Mouse (Mus musculus) lung, embryonic 14.5 days (tissue): ENCODE data around the gene Gltp. TPM values are rescaled to one million over a fixed set of nuclear protein-coding genes. Genes with fewer than 3 reads are reported as not detected.

ENCODE experiments used
- ATAC-seq: fragments of 200-750 bp; cut with Nextera tagmentation; 2 replicates; pipeline ENCODE4 v1.8.0; 2017; ENCODE audit warnings: mild to moderate bottlenecking, moderate TSS enrichment, moderate library complexity; ENCODE audit not compliant: insufficient read depth
- DNase-seq: peaks from one replicate; pipeline ENCODE4 v3.0.0-alpha.2; 2015
- H3K27ac ChIP-seq: fragments of 300-500 bp; sonication (generic); 2 replicates; pipeline ENCODE4 v1.5.1; 2014; ENCODE audit warnings: low read depth, mild to moderate bottlenecking, moderate library complexity
- H3K27me3 ChIP-seq: fragments of 300-500 bp; sonication (generic); 2 replicates; pipeline ENCODE4 v1.6.1; 2014; ENCODE audit warnings: low read length, control low read depth; ENCODE audit not compliant: insufficient read depth
- H3K36me3 ChIP-seq: fragments of 300-500 bp; sonication (generic); 2 replicates; pipeline ENCODE4 v1.6.1; 2014; ENCODE audit warnings: control low read depth; ENCODE audit not compliant: insufficient read depth
- H3K4me1 ChIP-seq: fragments of 300-500 bp; sonication (generic); 2 replicates; pipeline ENCODE4 v1.6.1; 2014; ENCODE audit warnings: antibody characterized with exemption, control low read depth; ENCODE audit not compliant: insufficient read depth
- H3K4me2 ChIP-seq: fragments of 300-500 bp; sonication (generic); 2 replicates; pipeline ENCODE4 v1.6.1; 2014; ENCODE audit warnings: mild to moderate bottlenecking
- H3K4me3 ChIP-seq: fragments of 300-500 bp; sonication (generic); 2 replicates; pipeline ENCODE4 v1.5.1; 2014; ENCODE audit warnings: low read depth, low read length
- H3K9ac ChIP-seq: fragments of 300-500 bp; sonication (generic); 2 replicates; pipeline ENCODE4 v1.6.1; 2014
- H3K9me3 ChIP-seq: fragments of 300-500 bp; sonication (generic); 2 replicates; pipeline ENCODE4 v1.6.1; 2016; ENCODE audit warnings: low read depth, low read length, control low read depth
- CTCF ChIP-seq: IDR thresholded peaks from 2 replicates; pipeline ENCODE4 v1.5.1; 2016; ENCODE audit warnings: antibody characterized with exemption, low read depth
- WGBS: fragments of 180-500 bp; shearing (Covaris S2); extraction: QIAGEN DNeasy Blood & Tissue Kit; methylation state at CpG from one replicate; pipeline ENCODE4 v1.1.7; 2014; 5-methylcytosine and 5-hydroxymethylcytosine counted together
- polyA plus RNA-seq: library from polyadenylated mRNA; unstranded; fragments of >200 nt; fragmentation: Nextera tagmentation; extraction: Ambion mirVana; gene quantifications from 2 replicates; pipeline ENCODE4 v1.2.1, GENCODE M21; 2014

Gltp gene
- polyA plus RNA-seq, 1 experiment from 2014 or later: 74.8 TPM

DNA sequence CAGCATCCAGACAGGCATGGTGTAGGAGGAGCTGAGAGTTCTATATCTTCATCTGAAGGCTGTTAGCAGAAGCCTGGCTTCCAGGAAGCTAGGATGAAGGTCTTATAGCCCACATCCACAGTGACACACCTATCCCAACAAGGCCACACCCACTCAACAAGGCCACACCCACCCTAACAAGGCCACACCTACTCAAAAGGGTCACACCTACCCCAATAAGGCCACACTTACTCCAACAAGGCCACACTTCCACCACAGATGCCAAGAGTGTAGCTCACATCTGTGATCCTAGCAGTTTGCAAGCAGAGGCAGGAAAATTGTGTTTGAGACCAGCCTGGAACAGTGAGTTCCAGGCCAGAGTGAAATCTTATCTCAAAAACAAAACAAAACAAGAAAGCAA is 2.9 kb downstream of the Gltp start:
- Histone ChIP-seq H3K27me3 (no peaks in the 10 kb centered on the region), H3K4me1 (peaks cover 5% of the 10 kb centered on the region; the same call in 1 of the 2 replicates), H3K4me2 (no peak overlapping the region), H3K36me3 (no peaks in the 10 kb centered on the region), H3K9ac (no peak overlapping the region), H3K9me3 (no peaks in the 10 kb centered on the region), H3K4me3 (no peak overlapping the region), H3K27ac (no peak overlapping the region)
- TF ChIP-seq CTCF: no peak
- no peak for ATAC-seq
- DNase-seq: no peak

DNA sequence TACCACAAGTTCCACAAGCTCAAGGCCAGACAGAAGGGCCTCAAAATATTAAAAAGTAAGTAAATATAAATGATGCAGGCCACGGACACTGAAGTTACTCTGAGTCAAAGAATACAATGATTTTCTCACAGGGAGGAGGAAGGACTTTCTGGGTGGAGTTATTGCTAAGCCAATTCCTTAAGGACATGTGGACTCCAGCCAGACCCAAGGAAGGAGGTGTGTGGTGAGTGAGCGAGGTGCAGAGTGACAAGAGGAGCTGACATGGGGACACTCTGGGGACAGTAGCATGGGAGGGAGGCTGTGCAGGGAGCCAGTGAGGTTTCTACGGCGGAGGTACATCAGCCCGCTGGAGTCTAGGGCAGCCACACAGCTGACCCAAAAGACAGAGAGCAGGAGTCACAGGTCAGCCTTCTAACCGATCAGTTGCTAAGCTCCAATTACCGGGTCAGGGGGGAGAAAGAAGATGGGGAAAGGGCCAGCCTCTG is 4.0 kb downstream of the Gltp start:
- TF ChIP-seq CTCF: no peak
- Histone ChIP-seq H3K4me2 (no peak overlapping the region), H3K4me3 (no peak overlapping the region), H3K27me3 (no peaks in the 10 kb centered on the region), H3K36me3 (no peaks in the 10 kb centered on the region), H3K4me1 (peaks cover 8% of the 10 kb centered on the region), H3K9me3 (no peaks in the 10 kb centered on the region), H3K9ac (no peak overlapping the region), H3K27ac (no peak overlapping the region)
- ATAC-seq (no peak), DNase-seq (no peak)
- WGBS: 55% methylated on average over 7 of the region's 7 CpGs

- TF ChIP-seq CTCF: no peak
- Histone ChIP-seq H3K4me1 (peaks cover 8% of the 10 kb centered on the region; the same call in 1 of the 2 replicates), H3K4me3 (no peak overlapping the region), H3K4me2 (no peak overlapping the region), H3K27me3 (no peaks in the 10 kb centered on the region), H3K27ac (no peak overlapping the region), H3K9ac (no peak overlapping the region), H3K9me3 (no peaks in the 10 kb centered on the region), H3K36me3 (no peaks in the 10 kb centered on the region)
- DNase-seq: no peak
- WGBS: 84% methylated on average over 5 of the region's 5 CpGs
- no peak for ATAC-seq
Measured at GRCm38 (mm10) chr5:114685986-114686385, 4.8 kb downstream of the Gltp start.

DNA sequence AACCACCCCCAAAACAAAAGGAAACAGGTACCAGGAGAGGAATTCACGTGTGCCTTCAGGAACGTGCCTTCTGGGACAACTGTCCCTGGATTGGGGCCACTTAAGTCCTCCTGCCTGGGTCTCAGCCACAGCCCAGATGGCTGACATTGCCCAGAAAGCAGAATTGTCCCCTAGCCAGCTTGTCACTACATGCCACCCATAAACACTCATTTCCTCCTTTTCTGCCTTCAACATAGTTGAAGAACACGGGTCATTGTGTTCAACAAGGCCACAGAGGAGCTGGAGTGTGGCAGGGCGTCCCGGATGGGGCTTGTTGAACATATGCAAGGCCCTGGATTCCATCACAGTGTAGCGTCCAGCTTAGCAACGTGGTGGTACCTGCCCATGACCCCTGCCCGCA is 9.1 kb downstream of the Gltp start:
- no peaks in the 10 kb centered on the region for H3K9me3 ChIP-seq
- H3K4me2 ChIP-seq: no peak overlapping the region
- peak overlapping the region; percentile 15; the same call in 1 of the 2 replicates for H3K27ac ChIP-seq
- DNase-seq (peak; percentile 50), ATAC-seq (no peak)
- no peak for TF ChIP-seq CTCF
- H3K4me3 ChIP-seq: no peak overlapping the region
- no peaks in the 10 kb centered on the region for H3K27me3 ChIP-seq
- no peak overlapping the region for H3K9ac ChIP-seq
- 0 out of 2 replicates have a peak, but pooled peaks cover 6% of the 10 kb centered on the region for H3K36me3 ChIP-seq
- H3K4me1 ChIP-seq: peaks cover 3% of the 10 kb centered on the region; the same call in 1 of the 2 replicates
- WGBS: 59% methylated on average over 8 of the region's 8 CpGs

GRCm38 (mm10) chr5:114680676-114681285 is 10.0 kb downstream of the Gltp start:
- no peak overlapping the region for H3K9ac ChIP-seq
- WGBS: 52% methylated on average over 19 of the region's 19 CpGs
- DNase-seq: peak; percentile 33
- H3K27ac ChIP-seq: peak overlapping the region; percentile 15; the same call in 1 of the 2 replicates
- no peak overlapping the region for H3K4me3 ChIP-seq
- H3K27me3 ChIP-seq: no peaks in the 10 kb centered on the region
- ATAC-seq: no peak
- no peak for TF ChIP-seq CTCF
- no peaks in the 10 kb centered on the region for H3K9me3 ChIP-seq
- H3K4me1 ChIP-seq: peaks cover 3% of the 10 kb centered on the region; the same call in 1 of the 2 replicates
- H3K36me3 ChIP-seq: 0 out of 2 replicates have a peak, but pooled peaks cover 12% of the 10 kb centered on the region
- no peak overlapping the region for H3K4me2 ChIP-seq

DNA sequence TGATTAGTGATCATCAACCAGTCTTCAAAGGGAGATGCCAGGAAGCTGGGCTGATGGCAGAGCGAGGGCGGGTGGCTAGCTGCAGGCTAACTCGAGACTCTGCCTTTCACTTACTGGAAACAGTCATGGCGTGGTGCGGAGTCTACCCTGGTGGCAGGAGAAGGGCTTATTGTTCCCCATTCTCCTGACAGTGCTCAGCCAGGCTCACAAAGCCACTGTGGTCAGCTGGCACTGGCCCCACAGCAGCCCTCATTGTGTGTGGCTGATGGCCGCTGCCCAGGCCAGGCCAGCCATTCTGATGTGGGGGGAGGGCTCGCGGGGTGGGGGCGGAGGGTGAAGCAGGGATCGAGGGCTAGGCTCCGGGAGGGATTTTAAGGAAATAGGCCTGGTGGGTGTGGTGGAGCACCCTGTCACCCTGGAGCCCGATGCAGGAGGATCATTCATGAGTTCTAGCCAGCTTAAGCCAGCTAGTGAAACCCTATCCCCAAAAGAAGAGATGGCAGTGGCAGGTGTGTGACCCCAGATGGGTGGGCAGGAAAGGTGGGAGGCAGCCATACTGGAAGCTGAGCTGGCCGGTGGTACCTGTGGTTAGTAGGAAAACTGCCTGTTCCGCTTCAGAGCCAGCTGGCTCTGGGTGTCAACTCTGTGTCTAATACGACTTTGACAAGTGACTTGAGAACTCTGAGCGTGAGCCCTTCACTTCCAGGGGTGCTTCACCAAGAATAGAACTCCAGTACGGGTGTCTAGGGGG is 10.8 kb downstream of the Gltp start:
- Histone ChIP-seq H3K36me3 (0 out of 2 replicates have a peak, but pooled peaks cover 12% of the 10 kb centered on the region), H3K9ac (no peak overlapping the region), H3K4me1 (peaks cover 3% of the 10 kb centered on the region; the same call in 1 of the 2 replicates), H3K27me3 (no peaks in the 10 kb centered on the region), H3K4me2 (no peak overlapping the region), H3K9me3 (no peaks in the 10 kb centered on the region), H3K27ac (0 out of 2 replicates have a peak overlapping the region, but pooled peaks have one; percentile 12), H3K4me3 (no peak overlapping the region)
- ATAC-seq (no peak), DNase-seq (no peak)
- no peak for TF ChIP-seq CTCF
- WGBS: 66% methylated on average over 17 of the region's 17 CpGs

GRCm38 (mm10) chr5:114674594-114674993 is 16.2 kb downstream of the Gltp start:
- ATAC-seq (no peak), DNase-seq (no peak)
- no peak overlapping the region for H3K4me3 ChIP-seq
- H3K36me3 ChIP-seq: peaks cover 21% of the 10 kb centered on the region; the same call in 1 of the 2 replicates
- H3K27me3 ChIP-seq: no peaks in the 10 kb centered on the region
- no peak for TF ChIP-seq CTCF
- no peak overlapping the region for H3K9ac ChIP-seq
- no peak overlapping the region for H3K27ac ChIP-seq
- no peaks in the 10 kb centered on the region for H3K4me1 ChIP-seq
- no peak overlapping the region for H3K4me2 ChIP-seq
- WGBS: 80% methylated on average over 8 of the region's 8 CpGs
- H3K9me3 ChIP-seq: no peaks in the 10 kb centered on the region
